Mouse (Mus musculus) urinary bladder, postnatal 36 days (tissue): ENCODE data around the gene Aspdh.

Source experiments
- DNase-seq, 2 experiments: peaks; one replicate each; pipeline ENCODE4 v3.0.0; 2022; ENCODE audit warnings: low spot score in 2 of 2, mixed read lengths in 1 of 2

Gene Aspdh

DNA sequence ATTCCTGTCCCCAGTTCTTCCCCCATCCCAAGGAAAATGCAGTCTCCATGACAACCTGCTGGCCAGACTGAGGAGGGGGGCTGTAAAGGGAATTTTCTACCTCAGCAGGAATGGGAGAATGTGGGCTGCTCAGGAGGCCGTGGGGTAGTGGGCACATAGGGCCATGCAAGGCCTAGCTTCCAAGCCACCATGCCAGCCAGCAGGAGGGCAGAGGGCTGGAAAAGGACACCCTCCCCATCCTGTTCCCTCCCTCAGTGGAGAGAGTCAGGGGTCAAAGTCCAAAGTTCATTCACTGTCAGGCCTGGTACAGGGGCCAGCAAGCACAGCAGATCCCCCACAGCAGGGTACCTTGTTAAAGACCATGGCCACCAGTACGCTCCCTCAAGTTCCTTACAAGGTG lies at the start of gene Aspdh:
TSS of gene Aspdh (plus strand) at position 281 of the 400 bp plus-strand sequence.
- DNase-seq: no peak

DNA sequence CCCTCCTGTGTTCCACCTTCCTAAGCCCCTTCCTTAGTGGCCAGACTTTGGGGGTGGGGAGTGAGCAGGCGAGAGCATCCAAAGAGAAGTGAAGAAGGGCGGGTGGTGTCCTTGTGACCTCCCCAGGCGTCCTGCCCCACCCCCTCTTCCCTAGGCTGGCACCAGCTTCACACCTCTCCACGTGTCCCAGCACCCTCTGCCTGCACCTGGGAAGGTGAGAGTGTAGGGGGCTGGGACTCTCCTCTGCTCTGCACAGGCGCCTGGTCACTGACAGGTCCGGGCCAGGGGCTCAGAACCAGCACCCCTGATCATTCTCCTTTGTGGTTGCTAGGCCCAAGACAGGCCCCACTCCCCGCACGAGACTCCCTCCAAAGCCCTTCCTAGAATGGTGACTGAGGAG lies 37.5 kb upstream of the Aspdh start:
- no peak for DNase-seq

DNA sequence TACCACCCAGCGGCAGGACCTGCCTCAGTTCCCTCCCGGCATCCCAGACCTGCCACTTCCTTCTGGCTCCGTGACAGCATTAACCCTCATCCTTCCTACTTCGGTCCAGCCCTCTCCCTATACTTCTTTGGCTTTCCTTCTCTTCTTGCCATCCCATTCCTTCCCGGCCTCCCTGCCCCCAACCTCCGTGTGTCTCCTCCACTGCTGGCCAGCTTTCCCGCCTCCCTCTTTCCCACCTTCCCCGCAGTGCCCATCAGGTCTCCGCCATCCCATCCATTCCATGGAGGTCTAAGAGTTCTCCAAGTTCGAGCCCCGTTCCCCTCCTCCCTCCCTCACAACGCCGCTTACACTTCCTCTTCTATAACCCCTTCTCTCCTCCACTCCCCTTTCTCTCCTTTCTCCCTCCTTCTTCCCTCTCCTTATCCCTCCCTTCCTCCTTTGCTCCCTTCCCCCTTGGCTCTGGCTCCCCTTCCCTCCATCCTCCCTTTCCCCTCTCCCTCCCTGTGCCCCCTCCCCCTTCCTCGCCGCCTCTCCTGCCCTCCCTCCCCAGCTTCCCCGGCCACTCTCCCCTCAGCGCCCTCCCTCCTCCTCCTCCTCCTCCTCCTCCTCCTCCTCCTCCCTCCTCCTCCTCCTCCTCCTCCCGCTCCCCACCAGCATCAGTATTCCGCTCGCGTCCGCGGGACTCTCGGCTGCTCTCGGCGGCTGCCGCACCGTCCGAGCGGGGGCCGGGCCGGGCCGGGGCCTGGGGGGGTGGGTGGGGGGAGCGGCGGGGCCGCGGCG lies 36.8 kb upstream of the Aspdh start:
- no peak for DNase-seq

DNA sequence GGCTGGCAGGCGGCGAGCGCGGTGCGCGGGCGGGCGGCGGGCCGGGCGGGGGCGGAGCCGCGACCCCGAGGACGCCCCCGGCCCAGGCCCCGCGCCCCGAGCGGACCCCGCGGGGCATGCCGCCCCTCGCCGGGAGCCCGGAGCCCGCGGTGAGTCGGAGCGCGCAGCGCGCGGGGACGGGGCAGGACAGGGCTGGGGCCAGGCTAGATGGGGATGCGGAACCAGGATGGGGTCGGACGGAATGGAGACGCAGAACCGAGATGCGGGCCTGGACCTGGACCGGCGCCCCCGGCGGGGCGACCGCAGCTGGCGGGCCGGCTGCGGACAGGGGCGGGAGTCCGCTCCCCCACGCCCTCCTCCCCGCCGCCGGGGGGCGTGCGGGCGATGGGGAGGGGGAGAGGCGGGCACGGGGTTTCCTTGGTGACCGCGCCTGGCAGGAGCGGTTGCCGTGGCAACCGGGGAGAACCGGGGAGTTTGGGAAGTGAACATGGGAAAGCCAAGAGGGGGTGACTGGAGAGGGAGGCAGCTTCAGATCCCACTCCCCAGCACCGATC lies 36.1 kb upstream of the Aspdh start, which contains the start of gene Lrrc4b:
TSS of gene Lrrc4b (plus strand) at position 51 of the 554 bp plus-strand sequence.
- no peak for DNase-seq

DNA sequence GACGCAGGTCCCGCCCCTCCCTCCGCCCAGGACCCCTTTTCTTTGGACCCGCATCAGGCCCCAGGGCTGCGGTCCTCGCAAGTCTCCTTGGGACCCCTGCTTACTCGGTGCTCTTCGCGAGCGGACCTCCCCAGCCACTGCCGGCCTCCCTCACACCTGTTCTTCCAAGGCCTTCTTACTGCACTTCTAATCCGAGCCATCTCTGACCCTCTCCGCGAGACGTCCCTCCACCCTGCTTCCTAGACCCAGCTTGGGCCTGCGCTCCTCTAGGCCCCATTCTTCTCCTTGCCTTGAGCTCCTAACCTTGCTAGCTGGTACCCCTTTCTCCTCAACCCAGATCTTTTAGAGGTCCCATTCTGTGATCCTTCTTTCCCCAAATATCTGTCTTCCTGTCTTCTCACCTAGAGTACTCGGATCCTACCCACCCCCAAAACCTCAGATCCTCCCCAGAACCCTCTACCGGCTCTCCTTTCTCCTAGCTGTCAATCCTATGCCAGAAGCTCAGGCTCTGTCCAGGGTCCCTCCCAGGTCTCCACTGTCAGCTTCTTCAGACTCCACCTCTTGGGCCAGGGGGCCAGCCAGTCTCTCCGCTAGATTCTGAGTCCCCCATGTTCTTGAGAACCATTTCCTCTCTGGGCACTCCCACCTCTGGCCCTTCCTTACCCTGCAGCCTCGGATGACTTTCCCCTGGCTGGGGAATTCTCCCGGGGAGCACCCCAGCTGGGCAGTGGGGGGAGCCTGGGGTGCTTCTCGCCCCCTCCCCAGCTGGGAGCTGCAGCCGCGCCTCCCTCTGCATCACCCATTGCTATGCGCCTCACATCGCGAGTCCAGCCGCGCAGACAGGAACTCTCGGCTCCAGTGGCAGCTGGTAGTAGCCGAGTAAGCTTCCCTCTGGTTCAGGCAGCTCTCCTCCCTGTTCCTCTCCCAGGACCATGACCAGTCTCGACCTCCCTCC lies 35.4 kb upstream of the Aspdh start:
- no peak for DNase-seq

DNA sequence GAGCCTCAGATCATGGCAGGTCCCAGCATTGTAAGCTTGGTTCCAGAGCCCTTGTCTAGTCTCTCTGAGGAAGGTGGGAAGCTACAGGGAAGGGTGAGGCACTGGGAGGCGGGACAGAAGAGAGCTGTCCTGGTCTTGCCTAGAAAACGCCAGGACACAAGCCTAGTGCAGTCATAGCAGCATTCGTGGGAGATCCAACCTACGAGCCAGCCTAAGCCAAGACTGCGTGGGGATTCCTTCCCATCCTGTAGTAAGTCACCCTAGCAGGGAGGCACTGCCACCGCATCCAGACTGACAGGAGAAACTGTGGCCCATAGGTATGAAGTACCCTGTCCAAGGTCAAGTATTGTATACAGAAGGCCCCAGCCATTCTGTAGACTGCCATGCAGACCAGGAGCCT lies 32.6 kb upstream of the Aspdh start:
- DNase-seq: no peak

DNA sequence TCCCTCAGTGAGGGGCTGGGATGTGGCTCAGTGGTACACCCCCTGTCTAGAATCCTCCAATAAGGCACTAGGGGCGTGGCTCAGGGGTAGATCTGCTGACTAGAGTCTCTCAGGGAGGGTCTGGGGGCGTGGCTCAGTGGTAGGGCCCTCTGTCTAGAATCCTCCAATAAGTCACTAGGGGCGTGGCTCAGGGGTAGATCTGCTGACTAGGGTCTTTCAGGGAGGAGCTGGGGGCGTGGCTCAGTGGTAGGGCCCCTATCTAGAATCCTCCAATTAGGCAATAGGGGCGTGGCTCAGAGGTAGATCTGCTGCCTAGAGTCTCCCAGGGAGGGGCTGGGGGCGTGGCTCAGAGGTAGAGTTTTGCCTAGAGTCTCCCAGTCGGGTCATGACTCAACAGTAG lies 31.8 kb upstream of the Aspdh start:
- DNase-seq: no peak

DNA sequence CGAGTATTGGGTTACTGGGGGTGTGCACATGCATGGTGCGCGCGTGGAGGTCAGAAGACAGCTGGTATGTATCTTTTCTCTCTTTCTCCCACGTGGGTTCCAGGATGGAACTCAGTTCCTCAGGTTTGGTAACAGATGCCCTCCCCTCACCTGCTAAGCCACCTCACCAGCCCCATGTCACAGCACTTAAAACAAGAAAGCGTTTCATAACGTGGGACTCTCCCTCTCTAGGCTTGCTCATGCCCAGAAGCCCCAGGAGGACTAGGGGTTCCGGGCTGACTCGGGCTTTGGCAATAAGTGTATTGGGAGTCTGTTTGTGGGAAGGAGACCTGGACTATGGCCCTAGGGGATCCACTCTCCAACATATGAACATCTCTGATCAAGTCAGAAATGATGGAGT lies 31.1 kb upstream of the Aspdh start:
- no peak for DNase-seq

DNA sequence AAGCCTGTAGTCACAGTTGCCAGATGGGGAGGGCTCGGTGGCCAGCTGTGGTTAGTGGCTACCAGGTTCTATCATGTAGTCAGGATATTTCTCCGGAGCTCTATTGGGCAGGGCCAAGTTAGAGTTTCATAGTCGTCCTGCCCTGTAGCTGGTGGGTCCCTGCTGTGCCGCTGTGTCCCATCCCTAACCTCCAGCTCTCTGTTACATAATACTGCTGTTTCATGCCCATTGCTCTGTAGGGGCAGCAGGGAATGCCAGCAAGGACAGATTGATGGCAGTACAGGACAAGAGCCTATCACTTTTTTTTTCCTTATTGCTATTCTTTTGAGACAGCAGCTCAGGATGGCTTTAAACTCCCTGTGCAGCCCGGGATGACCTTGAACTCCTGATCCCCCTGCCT lies 29.4 kb upstream of the Aspdh start:
- DNase-seq: no peak

DNA sequence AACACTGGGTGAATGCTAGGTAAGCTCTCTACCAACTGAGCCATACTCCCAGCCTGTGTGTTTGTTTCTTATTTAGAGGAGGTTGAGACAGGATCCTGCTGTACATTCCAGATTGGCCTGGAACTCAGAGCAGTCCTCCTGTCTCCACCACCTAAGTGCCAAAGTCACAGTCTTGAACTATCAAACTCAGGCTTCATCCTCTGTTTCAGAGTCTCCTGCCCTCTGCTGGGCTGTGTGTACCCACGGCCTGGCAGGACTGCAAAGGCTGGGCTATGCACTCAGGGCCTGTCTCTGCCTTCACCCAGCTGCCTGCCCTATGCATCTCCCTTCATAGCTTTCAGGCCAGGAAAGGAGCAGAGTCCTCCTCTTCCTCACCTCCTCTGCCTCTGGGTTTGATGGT lies 28.9 kb upstream of the Aspdh start:
- no peak for DNase-seq

DNA sequence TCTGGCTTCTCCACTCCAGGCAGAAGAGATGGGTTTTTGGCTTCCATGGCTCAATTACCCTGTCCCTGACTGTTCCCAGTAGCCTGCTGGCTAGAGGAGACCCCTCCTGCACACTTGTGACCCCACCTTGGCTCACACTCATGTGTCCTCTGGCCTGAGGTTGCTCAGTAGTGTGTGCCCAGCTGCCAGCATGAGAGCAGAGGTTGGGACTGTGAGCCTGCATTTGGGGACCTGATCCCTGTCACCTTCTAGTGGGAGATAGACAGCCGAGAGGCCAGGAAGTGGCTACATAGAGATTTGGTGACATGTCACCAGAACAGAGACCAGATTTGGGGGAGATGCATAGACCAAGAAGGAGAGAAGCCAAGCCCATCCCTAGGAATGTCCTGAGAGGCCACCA lies 28.0 kb upstream of the Aspdh start:
- no peak for DNase-seq

DNA sequence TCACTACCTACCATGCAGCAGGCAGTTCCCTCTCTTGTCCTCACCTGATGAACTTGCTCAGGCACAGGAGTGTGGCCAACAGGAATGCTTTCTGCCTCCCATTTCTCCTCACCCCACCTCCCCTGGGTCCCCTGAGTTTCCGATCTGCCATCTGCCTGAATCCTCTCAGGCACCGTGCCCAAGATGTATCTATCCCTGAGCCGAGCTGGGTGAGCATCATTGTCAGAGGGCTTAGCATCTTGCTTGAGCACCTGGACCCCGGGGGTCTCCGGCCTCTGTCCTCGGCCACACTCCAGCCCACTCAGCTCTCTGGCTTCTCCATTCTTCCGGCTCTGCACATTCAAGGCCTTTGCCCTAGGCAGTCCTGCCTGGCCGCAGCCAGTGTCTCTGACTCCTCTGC lies 27.3 kb upstream of the Aspdh start:
- no peak for DNase-seq

DNA sequence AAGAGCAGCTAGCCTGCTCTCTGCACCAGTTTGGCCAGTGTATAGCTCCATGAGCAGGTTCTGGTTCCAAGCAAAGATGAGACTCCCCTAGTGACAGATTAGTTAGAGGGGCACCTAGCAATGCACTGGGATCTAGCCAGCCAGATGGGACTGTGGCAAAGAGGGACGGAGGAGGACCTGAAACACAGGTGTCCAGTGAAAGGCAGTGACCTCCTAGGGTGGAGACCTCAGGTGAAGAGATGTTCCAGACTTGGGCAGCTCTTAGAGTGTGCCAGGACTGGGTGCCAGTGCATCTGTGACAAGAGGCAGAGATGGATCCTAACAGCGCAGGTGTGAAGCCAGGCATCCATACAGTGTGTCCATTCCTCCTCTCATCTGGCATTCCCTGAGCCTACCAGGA lies 25.5 kb upstream of the Aspdh start:
- DNase-seq: no peak

DNA sequence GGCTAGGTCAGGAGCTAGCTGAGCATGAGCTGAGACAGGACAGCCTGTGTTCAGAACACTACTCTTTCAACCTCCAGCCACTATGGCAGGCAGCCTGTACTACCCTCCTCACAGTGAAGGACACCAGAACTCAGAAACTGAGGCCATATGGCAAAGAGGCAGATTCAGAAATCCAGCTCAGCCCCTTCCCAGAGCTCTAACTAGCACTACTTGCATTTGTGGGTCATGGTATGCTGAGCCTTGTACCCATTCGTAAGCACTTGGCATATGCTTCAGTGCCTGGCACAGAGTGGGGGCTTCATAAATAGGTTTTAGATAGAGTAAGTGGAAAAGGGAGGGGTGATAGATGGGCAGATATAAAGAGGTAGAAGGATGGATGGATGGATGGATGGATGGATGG lies 24.7 kb upstream of the Aspdh start:
- DNase-seq: no peak

DNA sequence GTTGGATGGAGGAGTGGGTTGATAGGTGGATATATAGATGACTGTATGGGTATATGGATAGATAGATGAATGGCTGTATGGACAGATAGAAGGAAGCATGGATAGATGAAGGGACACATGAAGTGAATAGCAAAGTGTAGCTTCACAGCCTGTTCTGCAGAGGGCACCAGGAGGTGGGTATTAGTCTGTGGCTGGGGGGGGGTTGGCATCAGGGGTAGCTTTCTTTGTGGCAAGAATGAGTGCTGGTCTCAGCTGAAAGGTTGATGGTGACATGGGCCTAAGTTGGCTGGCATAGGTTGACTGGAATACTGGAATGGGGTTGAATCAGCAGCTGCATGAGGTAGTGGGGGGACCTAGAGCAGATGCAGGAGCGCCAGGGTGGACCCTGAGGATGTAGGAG lies 24.0 kb upstream of the Aspdh start:
- no peak for DNase-seq

DNA sequence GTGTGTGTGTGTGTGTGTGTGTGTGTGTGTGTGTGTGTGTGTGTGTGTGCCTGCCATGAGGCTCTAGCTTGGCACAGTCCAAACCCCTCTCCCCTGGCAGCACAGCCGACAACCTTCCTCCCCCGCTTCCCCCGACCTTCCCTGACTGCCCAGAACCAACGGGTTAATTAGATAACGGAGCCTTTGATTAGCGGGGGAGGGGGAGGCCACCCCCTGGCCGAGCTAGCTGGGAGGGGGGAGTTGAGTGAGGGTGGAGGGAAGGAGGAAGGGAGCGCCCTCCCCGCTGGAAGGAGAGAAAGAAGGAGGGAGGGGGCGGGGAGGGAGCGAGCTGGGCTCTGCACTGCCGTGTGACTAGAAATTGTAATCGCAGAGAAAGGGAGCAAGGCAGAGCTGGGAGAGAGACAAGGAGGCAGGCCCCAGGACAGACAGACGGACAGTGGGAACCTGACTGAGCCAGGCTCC lies 23.5 kb upstream of the Aspdh start:
- DNase-seq: no peak

DNA sequence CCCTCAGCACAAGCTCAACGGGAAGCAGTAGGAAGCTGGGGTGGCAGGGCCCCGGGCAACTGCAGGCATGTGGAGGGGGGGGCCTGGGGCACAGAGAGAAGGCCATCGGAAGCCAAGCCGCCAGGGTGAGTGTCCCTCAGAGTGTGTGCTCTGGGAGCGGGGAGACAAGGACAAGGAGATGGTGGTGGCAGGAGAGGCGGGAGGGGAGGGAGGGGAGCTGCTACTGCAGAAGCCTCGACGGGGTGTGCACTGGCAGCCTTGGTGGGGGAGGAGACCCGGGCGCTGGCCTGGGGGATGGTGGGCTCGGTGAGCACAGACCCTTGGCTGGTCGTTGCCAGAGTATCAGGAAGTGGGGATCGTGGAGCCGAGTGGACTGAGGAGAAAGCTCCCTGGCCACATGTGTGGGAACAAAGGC lies 22.8 kb upstream of the Aspdh start:
- DNase-seq: no peak

DNA sequence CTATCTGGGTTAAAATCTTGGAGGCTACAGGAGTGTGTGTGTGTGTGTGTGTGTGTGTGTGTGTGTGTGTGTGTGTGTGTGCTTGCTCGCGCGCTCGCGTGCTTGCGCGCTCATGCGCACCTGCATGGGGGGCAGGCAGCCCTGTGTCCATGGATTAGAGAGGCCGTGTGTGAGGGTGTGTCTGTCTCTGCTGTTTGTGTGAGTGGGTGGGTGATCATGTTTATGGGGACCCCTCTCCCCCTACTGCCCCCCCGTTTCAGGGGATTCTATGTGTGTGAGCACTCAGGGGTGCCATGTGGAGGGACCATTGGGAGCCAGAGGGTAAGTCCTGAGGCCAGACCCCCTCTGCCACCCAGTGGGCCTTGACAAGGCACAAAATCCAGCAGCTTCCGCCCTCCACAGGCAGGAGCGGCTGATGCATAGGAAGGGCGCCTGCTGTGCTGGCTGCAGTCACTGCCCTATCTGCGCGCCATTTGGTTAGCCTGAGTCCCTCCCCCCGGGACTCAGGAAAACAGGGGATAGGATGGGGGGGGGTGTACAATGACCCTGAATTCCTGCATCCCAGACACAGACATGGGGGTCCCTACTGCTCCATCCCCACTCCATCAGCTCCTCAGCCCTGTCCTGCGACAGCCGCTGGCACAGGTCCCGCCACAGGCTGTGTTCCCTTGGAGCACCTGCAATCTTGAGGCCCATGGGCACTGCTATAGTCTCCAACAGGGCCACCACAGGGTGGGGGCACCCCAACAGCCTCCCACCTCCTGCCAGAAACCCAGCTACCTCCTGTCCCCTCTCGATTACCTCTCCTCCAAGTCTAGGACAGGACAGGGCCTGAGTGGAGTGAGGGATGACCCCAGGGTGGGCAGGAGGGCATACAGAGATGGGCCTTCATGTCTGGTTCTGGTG lies 21.7 kb upstream of the Aspdh start:
- DNase-seq: no peak

DNA sequence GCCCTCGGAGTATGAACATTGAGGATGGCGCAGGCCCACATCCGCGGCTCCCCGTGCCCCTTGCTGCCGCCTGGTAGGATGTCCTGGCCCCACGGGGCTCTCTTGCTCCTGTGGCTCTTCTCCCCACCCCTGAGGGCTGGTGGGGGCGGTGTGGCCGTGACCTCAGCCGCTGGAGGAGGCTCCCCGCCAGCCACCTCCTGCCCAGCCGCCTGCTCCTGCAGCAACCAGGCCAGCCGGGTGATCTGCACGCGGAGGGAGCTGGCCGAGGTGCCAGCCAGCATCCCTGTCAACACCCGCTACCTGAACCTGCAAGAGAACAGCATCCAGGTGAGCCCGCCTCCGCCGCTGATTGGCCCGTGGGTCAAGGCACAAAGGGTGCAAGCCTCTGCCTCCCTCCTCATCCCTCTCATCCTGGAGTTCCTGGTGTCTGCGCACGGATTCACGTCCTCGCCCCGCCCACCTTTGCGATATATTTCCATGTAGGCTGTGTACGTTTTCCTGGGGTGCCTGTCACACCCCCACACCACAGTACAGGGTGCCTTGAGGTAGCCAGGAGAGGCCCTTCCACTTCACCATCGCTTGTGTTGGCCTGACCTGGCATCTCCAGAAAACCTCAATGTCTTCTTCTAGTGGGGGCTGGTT lies 20.2 kb upstream of the Aspdh start:
- no peak for DNase-seq

DNA sequence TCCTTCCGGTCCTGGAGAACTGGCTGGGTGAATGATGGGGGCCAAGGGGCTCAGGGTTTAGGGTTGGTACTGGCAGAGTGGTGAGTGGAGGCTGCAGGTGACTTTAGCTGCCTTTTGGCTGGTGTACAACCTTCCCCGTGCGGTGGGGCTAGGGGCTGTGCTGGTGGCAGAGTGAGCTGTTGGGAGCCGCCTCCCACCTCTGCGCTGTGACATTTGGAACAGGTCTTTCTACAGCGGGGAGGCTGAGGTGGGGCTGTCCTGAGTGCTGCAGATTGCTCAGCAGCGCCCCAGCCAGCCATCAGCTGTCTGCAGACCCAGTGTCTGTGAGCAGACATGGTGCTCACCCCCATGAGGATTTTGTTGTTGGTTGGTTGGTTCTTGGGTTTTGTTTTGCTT lies 19.7 kb upstream of the Aspdh start:
- no peak for DNase-seq
